Mouse (Mus musculus): ENCODE results near the gene Nf2. TPM values are rescaled to one million over a fixed set of nuclear protein-coding genes. Genes with fewer than 3 reads are reported as not detected.
"Not testable (repeated sequence)": the region's sequence is repeated elsewhere in the genome, so short reads cannot be mapped to it uniquely, and the experiment has no call there.

Gene Nf2
- polyA plus RNA-seq, 1 experiment from 2014 or later, result 31.9 TPM

DNA sequence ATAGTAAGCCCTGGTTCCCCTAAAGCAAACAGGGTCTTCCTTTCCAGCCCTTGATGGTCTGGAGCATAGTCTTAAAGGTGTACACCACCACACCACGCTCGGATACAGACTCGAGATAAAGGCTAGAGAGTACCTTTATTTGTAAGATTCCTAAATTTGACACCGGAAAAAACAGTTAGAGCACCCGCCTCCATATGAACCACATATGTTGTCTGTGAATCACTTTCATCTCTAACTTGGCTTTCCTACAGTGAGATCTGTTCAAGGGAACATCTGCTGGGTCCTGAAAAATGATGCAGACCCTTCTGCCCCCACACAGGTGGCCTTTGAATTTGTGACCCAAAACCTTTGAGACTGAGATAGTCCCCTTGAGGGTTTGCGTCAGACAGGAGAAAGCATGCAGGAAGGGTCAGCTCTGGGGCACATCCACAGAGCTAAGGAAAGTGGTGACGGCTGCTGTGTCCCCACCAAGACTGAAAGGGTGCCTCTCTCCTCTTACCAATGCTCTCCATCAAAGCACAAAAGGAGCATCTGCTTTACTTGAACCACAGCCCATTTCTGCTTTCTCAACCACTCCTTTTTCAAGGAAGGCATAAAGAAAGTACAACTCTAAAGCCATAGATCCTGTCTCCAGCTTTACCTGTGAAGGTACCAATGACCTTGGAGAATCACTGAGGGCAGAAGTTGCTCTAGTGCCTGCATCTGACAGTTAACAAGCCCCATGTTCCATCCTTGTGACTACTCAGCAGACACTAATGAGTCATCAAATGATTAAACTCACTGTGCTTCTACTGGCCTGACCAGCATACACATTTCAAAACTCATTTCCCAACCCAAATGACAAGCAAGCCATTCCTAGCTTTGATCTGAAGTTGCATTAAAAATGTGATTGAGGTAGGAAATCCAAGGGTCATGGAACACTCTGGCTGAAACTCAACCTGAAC is 34.6 kb downstream of the Nf2 start:
- Histone ChIP-seq H3K9ac (replicated peaks; ENCODE audit: low read depth, low read length) (no peak overlapping the region), H3K4me1 (ENCODE audit: control insufficient read depth, insufficient read depth, low read length) (no peaks in the 10 kb centered on the region), H3K4me2 (replicated peaks; ENCODE audit: low read depth, low read length) (no peak overlapping the region), H3K4me3 (ENCODE audit: low read depth, low read length) (no peak overlapping the region), H3K27ac (ENCODE audit: low read length) (no peak overlapping the region), H3K36me3 (ENCODE audit: control insufficient read depth, insufficient read depth, low read length) (peaks cover 6% of the 10 kb centered on the region; the same call in 1 of the 2 replicates), H3K27me3 (ENCODE audit: control insufficient read depth, insufficient read depth, low read length) (no peaks in the 10 kb centered on the region), H3K9me3 (ENCODE audit: control insufficient read depth, low read depth, low read length) (no peaks in the 10 kb centered on the region)
- WGBS, result 88% methylated on average over 7 of the region's 7 CpGs
- ATAC-seq (ENCODE audit: insufficient number of reproducible peaks, insufficient read depth, low FRiP score, low read depth), result no peak

DNA sequence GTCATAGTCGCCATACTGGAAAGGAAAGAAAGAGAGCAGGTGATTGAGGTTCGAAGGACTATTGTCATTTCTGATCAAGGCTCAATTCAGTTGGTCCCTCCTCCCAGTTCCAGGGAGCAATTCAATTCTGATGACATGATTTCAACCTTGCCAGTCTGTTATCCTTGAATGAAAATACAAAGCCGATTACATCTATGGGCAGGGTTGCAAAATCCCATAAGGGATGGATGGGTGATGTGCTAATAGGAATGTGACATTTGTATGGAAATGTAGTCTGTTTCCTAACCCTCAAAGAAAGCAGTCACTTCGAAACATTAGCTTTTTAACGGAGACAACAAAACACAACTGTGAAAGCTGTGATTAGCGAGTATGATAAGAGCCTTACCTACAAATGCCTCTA is 41.0 kb downstream of the Nf2 start:
- H3K4me2 ChIP-seq (replicated peaks; ENCODE audit: low read depth, low read length), result no peak overlapping the region
- H3K9ac ChIP-seq (replicated peaks; ENCODE audit: low read depth, low read length), result no peak overlapping the region
- 86% methylated on average over 6 of the region's 6 CpGs for WGBS
- ATAC-seq (ENCODE audit: insufficient number of reproducible peaks, insufficient read depth, low FRiP score, low read depth), result no peak
- no peak overlapping the region for H3K4me3 ChIP-seq (ENCODE audit: low read depth, low read length)
- H3K9me3 ChIP-seq (ENCODE audit: control insufficient read depth, low read depth, low read length), result no peaks in the 10 kb centered on the region
- no peaks in the 10 kb centered on the region for H3K27me3 ChIP-seq (ENCODE audit: control insufficient read depth, insufficient read depth, low read length)
- H3K27ac ChIP-seq (ENCODE audit: low read length), result no peak overlapping the region
- no peaks in the 10 kb centered on the region for H3K4me1 ChIP-seq (ENCODE audit: control insufficient read depth, insufficient read depth, low read length)
- peaks cover 6% of the 10 kb centered on the region; the same call in 1 of the 2 replicates for H3K36me3 ChIP-seq (ENCODE audit: control insufficient read depth, insufficient read depth, low read length)

DNA sequence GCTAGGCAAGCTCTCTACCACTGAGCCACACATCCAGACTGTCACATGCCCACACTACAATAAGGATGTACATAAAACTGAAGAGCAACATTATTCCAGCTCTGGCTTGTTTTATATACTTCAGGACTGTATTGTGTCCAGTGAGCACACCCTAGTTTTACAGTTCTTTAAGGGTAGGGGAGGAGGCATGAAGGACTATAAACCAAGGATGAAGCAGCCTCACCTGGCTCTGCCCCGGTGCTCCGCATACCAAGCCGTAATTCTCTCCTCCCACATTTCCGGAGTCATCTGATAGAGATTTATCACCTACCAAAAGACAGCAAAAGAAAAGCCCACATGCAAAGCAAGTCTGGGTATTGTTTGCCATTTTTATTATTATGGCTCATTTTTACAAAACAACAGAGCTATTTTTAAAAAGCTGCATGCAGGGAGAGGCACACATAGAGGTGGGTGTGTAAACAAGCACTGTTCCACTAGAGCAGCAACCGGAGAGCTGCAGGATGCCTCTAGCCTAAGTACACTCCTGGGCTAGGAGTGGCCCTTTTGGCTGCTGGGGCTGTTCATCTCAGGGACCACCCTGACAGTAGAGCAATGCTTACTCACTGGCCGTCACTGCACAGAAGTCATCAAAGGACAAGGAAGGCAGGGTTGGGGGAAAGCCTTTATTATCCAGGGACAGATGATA is 43.2 kb downstream of the Nf2 start:
- Histone ChIP-seq H3K4me1 (ENCODE audit: control insufficient read depth, insufficient read depth, low read length) (no peaks in the 10 kb centered on the region), H3K9me3 (ENCODE audit: control insufficient read depth, low read depth, low read length) (no peaks in the 10 kb centered on the region), H3K36me3 (ENCODE audit: control insufficient read depth, insufficient read depth, low read length) (peaks cover 16% of the 10 kb centered on the region; the same call in 1 of the 2 replicates), H3K4me3 (ENCODE audit: low read depth, low read length) (no peak overlapping the region), H3K9ac (replicated peaks; ENCODE audit: low read depth, low read length) (no peak overlapping the region), H3K4me2 (replicated peaks; ENCODE audit: low read depth, low read length) (no peak overlapping the region), H3K27ac (ENCODE audit: low read length) (no peak overlapping the region), H3K27me3 (ENCODE audit: control insufficient read depth, insufficient read depth, low read length) (no peaks in the 10 kb centered on the region)
- no peak for ATAC-seq (ENCODE audit: insufficient number of reproducible peaks, insufficient read depth, low FRiP score, low read depth)
- WGBS, result 49% methylated on average over 6 of the region's 6 CpGs

DNA sequence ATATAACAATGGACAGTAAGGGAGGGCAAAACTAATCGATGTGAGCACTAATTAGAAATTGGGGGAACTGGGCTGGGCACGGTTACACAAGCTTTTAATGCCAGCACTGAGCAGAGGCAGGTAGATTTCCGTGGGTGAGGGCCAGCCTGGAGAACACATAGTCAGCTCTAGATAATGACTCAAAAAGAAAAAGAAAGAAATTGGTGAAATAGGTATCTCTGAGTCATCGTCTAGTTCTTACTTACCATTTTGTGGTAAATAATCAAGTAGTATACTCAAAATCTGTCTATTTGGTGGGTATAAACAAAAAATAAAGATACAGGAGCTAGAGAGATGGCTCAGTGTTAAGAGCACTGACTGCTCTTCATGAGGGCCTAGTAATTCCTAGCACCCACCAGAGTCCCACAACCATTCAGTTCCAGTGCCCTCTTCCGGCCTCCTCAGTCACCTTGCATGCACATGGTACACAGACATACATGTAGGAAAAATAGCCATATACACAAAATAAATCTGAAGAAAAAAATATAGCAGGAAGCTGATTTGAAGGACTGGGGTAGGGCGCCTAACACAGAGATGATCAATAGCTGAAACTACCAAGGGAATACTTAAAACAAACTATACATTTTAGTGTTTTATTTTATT is 44.3 kb downstream of the Nf2 start:
- peaks cover 16% of the 10 kb centered on the region; the same call in 1 of the 2 replicates for H3K36me3 ChIP-seq (ENCODE audit: control insufficient read depth, insufficient read depth, low read length)
- no peak overlapping the region for H3K4me3 ChIP-seq (ENCODE audit: low read depth, low read length)
- no peaks in the 10 kb centered on the region for H3K4me1 ChIP-seq (ENCODE audit: control insufficient read depth, insufficient read depth, low read length)
- H3K27me3 ChIP-seq (ENCODE audit: control insufficient read depth, insufficient read depth, low read length), result no peaks in the 10 kb centered on the region
- no peak for ATAC-seq (ENCODE audit: insufficient number of reproducible peaks, insufficient read depth, low FRiP score, low read depth)
- H3K9ac ChIP-seq (replicated peaks; ENCODE audit: low read depth, low read length), result no peak overlapping the region
- no peak overlapping the region for H3K27ac ChIP-seq (ENCODE audit: low read length)
- no peak overlapping the region for H3K4me2 ChIP-seq (replicated peaks; ENCODE audit: low read depth, low read length)
- H3K9me3 ChIP-seq (ENCODE audit: control insufficient read depth, low read depth, low read length), result no peaks in the 10 kb centered on the region
- 89% methylated on average over 6 of the region's 6 CpGs for WGBS

DNA sequence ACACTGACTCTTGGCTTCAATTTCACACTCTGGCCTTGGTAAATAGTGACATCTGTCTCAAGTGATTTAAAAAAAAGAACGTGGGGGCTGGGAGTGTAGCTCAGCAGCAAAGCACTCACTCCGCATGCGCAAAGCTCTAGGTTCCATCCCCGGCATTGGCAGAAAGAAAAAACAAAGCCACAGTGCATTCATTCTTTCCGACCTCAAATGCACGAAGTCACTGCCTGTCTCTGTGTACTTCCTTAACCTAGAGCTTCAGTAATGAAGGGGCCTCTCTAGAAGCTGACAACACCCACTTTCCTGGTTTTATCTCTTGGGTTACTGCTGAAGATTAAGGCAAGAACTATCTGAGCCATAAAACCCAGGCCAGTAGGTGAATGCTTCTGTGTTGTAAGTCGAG is 45.4 kb downstream of the Nf2 start:
- 61% methylated on average over 7 of the region's 7 CpGs for WGBS
- Histone ChIP-seq H3K9me3 (ENCODE audit: control insufficient read depth, low read depth, low read length) (no peaks in the 10 kb centered on the region), H3K27me3 (ENCODE audit: control insufficient read depth, insufficient read depth, low read length) (no peaks in the 10 kb centered on the region), H3K4me3 (ENCODE audit: low read depth, low read length) (no peak overlapping the region), H3K27ac (ENCODE audit: low read length) (no peak overlapping the region), H3K9ac (replicated peaks; ENCODE audit: low read depth, low read length) (no peak overlapping the region), H3K36me3 (ENCODE audit: control insufficient read depth, insufficient read depth, low read length) (peaks cover 16% of the 10 kb centered on the region; the same call in 1 of the 2 replicates), H3K4me2 (replicated peaks; ENCODE audit: low read depth, low read length) (no peak overlapping the region), H3K4me1 (ENCODE audit: control insufficient read depth, insufficient read depth, low read length) (no peaks in the 10 kb centered on the region)
- no peak for ATAC-seq (ENCODE audit: insufficient number of reproducible peaks, insufficient read depth, low FRiP score, low read depth)

DNA sequence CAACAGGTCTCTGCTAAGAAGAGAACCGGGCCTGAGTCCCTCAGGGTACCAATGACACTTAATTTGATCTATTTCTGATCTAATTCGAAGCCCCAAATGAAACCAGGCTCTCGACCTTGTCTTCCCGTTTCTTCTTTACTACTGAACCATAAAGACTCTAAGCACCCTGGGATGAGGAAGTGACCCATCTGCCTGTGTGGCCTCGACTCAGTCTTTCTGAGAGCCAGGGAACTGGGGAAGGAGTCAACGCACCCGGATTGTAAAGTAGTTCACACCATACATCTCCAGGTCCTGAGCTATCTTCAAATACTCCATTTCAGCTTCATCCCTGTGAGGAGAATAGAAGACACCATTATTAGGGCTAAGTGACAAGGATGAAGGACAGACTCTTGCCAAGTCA is 45.9 kb downstream of the Nf2 start:
- no peak for ATAC-seq (ENCODE audit: insufficient number of reproducible peaks, insufficient read depth, low FRiP score, low read depth)
- Histone ChIP-seq H3K9me3 (ENCODE audit: control insufficient read depth, low read depth, low read length) (no peaks in the 10 kb centered on the region), H3K36me3 (ENCODE audit: control insufficient read depth, insufficient read depth, low read length) (peaks cover 16% of the 10 kb centered on the region; the same call in 1 of the 2 replicates), H3K27ac (ENCODE audit: low read length) (no peak overlapping the region), H3K4me3 (ENCODE audit: low read depth, low read length) (no peak overlapping the region), H3K4me2 (replicated peaks; ENCODE audit: low read depth, low read length) (no peak overlapping the region), H3K27me3 (ENCODE audit: control insufficient read depth, insufficient read depth, low read length) (no peaks in the 10 kb centered on the region), H3K4me1 (ENCODE audit: control insufficient read depth, insufficient read depth, low read length) (no peaks in the 10 kb centered on the region), H3K9ac (replicated peaks; ENCODE audit: low read depth, low read length) (no peak overlapping the region)
- 77% methylated on average over 7 of the region's 7 CpGs for WGBS

DNA sequence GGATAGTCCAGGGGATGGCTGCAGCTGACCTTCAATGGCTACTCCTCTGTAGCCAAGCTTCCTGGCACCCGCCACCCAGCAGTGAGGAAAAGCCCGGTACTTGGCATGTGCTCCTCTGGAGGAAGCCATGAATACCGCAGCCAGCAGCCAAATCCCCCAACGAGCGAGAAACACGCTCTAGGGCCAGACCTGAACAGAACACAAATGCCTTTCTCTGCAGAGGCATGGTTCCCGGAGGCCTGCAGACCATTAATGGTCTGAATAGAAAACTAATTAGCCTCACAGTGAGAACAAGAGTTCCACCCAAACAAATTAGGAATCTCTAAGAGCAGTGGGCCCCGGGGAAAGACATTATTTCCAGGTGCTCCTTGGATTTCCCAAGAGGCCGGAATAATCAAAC is 46.3 kb downstream of the Nf2 start:
- Histone ChIP-seq H3K9me3 (ENCODE audit: control insufficient read depth, low read depth, low read length) (no peaks in the 10 kb centered on the region), H3K27me3 (ENCODE audit: control insufficient read depth, insufficient read depth, low read length) (no peaks in the 10 kb centered on the region), H3K4me1 (ENCODE audit: control insufficient read depth, insufficient read depth, low read length) (no peaks in the 10 kb centered on the region), H3K4me2 (replicated peaks; ENCODE audit: low read depth, low read length) (no peak overlapping the region), H3K36me3 (ENCODE audit: control insufficient read depth, insufficient read depth, low read length) (peaks cover 16% of the 10 kb centered on the region; the same call in 1 of the 2 replicates), H3K9ac (replicated peaks; ENCODE audit: low read depth, low read length) (no peak overlapping the region), H3K4me3 (ENCODE audit: low read depth, low read length) (no peak overlapping the region), H3K27ac (ENCODE audit: low read length) (no peak overlapping the region)
- no peak for ATAC-seq (ENCODE audit: insufficient number of reproducible peaks, insufficient read depth, low FRiP score, low read depth)
- WGBS, result 82% methylated on average over 9 of the region's 9 CpGs

DNA sequence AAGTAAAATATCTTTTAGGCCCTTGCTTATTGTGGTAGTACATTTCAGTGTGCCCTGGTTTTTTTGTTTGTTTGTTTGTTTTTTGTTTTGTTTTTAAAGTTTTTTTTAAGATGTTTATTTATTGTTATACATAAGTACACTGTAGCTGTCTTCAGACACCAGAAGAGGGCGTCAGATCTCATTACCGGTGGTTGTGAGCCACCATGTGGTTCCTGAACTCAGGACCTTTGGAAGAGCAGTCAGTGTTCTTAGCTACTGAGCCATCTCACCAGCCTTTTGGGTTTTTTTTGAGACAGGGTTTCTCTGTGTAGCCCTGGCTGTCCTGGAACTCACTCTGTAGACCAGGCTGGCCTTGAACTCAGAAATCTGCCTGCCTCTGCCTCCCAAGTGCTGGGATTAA is 46.9 kb downstream of the Nf2 start:
- 97% methylated on average over 2 of the region's 2 CpGs for WGBS
- not testable (repeated sequence) for H3K27me3 ChIP-seq (ENCODE audit: control insufficient read depth, insufficient read depth, low read length); H3K27ac ChIP-seq (ENCODE audit: low read length); H3K4me2 ChIP-seq (replicated peaks; ENCODE audit: low read depth, low read length); H3K4me3 ChIP-seq (ENCODE audit: low read depth, low read length); H3K4me1 ChIP-seq (ENCODE audit: control insufficient read depth, insufficient read depth, low read length); ATAC-seq (ENCODE audit: insufficient number of reproducible peaks, insufficient read depth, low FRiP score, low read depth); H3K9me3 ChIP-seq (ENCODE audit: control insufficient read depth, low read depth, low read length); H3K9ac ChIP-seq (replicated peaks; ENCODE audit: low read depth, low read length)
- H3K36me3 ChIP-seq (ENCODE audit: control insufficient read depth, insufficient read depth, low read length), result peaks cover 16% of the 10 kb centered on the region; the same call in 1 of the 2 replicates

Data from stomach, embryonic 14.5 days (tissue).